Mouse (Mus musculus) retina, postnatal 7 days (tissue): Measurements from ENCODE around the gene Nmur1.
A peak's percentile ranks its signal among the peaks of the same experiment; 100 is the strongest.
"Not testable (repeated sequence)": the region's sequence is repeated elsewhere in the genome, so short reads cannot be mapped to it uniquely, and the experiment has no call there.

ENCODE experiments used
- DNase-seq: peaks from one replicate; pipeline ENCODE4 v3.0.0-alpha.2; 2012; ENCODE audit warnings: low read depth, low spot score

Gene Nmur1

DNA sequence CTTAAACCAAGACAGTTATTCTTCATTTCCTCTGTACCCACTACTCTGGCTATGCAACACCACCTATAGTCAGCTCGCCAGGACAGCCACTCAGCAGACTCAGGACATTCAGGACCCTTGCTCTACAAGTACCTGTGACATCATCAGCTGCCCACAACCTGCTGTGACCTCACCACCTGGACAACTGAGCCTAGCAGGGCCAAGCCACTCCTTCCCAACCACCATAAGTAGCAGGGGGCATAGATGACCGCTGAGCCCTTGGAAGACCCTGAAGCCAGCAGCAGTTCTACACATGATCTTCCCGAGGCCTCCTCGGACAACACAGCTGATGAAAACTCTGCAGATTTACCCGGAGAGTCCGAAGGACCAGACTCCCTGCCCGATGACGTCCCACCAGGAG, at the start of gene Nmur1, which contains the start of gene Tex44:
Nmur1 (minus strand) TSS at position 101 of the 400 bp plus-strand sequence.
Tex44 (plus strand) TSS at position 202 of the 400 bp plus-strand sequence.
- no peak for DNase-seq

DNA sequence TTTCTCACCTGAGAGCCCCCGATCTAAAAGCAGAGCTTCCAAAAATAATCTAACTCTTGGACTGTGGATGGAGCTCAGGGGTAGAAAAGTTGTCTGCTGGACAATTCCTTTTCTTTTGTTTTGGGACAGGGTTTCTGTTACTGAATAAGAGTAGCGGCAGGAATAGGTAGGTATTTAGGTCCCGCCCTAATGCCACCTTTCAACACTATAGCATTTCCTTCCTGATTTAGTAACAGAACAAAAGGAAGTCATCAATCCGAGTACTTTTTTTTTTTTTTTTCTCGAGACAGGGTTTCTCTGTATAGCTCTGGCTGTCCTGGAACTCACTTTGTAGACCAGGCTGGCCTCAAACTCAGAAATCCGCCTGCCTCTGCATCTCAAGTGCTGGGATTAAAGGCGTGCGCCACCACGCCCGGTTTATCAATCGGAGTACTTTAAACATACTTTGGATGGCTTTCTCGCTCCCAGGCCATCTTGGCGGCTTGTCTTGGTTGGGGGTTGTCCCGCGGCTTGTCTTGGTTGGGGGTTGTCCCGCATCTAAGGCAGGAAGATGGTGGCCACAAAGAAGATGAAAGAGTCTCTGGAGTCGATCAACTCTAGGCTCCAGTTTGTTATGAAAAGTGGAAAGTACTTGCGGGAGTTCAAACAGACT, 47.2 kb upstream of the Nmur1 start:
- no peak for DNase-seq

DNA sequence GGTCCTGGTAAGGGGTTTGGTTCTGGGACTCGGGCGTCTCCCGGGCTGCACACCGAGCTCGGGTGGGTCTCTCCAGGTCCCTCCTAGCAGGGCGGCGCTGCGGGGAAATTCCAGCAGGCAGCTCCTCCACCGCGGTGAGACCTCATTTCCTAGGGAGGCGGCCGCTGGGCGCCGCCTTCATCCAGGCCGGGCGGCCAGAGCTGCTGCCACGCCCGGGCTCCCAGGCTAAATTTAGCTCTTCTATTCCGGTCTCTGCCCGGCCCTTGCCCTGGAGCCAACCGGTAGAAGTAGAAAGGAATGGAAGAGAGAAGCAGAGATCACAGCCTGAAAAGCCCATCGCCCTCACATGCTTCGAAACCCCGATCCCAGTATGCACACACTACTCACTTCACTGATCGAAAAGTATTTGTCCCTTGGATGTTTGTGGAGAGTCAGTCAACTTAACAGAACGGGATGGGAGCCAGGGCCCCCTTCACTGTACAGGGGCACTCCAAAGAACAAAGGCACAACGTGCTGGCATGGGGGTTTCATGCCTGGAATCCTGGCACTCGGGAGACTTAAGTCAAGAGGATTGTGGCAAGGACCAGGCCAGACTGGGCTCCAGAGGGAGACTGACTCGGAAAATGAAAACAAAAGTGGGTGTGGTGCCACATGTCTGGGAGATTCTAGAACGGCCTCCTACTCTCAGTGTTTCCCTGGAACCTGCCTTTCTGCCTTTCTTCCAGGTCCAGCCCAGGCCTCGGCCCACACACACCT, 46.3 kb upstream of the Nmur1 start:
- DNase-seq: no peak

GRCm38 (mm10) chr1:86471504-86471961, 45.5 kb upstream of the Nmur1 start:
- DNase-seq: not testable (repeated sequence)

GRCm38 (mm10) chr1:86470519-86471181, 44.6 kb upstream of the Nmur1 start:
- no peak for DNase-seq

DNA sequence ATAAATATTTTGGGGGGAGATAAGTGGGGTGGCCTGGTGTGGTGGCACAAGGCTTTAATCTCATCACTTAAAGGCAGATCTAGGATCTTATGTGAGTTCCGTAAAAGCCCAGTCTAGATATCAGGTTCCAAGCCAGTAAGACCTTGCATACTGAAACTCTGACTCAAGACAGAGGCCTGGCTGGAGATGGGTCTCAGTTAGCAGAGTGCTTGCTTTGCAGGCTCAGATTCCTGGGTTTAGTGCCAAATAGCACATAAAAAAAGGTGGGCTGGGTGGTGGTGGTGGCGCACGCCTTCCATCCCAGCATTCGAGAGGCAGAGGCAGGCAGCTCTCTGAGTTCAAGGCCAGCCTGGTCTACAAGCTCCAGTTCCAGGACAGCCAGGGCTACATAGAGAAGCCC, 43.8 kb upstream of the Nmur1 start:
- no peak for DNase-seq

GRCm38 (mm10) chr1:86467416-86467815, 41.4 kb upstream of the Nmur1 start:
- DNase-seq: no peak

DNA sequence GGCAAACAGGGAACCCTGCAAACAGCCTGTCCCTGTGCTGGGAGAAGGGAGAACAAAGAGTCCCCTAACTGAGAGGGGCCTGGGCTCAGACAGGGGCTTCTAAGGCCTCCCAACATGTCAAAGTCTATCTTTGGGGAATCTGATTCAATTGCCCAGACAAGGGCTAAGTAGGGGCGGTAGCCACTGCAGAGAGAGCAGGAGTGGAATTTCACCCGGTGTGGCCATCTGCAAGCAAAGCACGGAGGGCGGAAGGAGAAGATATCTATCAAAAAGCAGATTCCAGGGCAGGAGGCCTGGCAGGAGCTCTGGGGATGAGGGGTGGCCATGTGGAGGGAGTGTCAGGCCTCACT, 38.8 kb upstream of the Nmur1 start:
- DNase-seq: no peak

DNA sequence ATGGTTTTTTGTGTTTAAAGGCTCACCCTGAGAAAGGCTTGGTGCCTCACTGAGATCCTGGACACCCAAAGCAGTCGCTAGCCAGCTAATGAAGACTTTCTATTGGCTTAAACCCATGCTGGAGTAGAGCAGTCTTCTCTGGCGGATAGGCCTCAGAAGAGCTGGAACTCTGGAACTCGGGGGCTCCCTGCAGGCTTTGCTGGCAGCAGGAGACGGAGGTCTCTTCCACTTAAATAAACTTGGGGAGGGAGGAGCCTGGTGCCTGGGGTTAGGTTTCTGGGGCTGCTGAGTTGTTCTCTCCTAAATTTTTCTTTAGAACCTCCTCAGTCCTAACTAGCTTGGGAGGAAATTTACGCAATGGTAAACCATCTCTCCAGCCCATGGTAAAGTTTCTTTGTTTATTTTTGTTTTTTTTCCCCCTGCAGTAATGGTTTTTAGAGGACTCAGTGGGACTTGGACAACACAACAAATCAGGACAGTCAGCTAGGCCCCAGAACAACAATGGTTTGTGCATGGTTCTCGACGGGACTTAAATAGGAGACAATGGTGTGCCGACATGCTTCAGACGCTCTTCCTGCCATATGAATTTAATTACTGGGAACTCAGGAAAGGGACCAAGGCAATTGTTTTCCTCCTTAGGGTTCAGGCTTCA, 38.3 kb upstream of the Nmur1 start:
- no peak for DNase-seq

DNA sequence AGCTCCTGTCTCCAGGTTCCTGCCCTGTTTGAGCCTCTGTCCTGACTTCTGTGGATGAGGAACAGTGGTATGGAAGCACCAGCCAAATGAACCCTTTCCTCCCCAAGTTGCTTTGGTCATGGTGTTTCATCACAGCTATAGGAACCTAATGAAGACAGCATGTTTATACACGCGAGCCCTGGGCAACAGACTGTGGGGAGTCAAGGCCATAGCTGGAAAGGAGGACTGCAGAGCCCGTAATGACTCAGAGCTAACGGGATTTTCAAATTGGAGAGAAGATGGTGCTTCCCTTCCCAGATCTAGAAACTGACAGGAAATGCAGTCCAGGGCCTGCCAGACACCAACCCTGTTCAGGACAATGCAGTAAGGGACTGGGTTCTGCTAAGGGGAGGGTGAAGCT, 33.3 kb upstream of the Nmur1 start:
- DNase-seq: no peak

GRCm38 (mm10) chr1:86456892-86457581, 31.0 kb upstream of the Nmur1 start:
- DNase-seq: no peak

DNA sequence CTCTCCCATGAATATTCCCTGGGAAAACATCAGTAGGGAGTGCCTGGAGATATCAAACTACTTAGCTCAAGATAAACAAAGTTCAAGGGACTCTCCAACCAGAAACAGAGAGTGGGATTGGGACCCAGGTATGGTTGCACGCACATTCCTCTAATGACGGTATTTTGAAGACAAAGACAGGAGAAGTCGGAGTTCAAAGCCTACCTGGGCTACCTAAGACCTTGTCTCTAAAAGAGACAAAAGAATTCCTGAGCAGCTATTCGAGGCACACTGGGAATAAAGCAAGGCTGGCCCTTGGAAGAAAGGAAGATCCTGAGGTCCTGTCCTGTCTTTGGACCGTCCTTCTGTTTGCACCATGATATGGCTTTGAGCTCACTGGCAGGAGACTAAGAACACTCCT, 26.7 kb upstream of the Nmur1 start:
- no peak for DNase-seq

DNA sequence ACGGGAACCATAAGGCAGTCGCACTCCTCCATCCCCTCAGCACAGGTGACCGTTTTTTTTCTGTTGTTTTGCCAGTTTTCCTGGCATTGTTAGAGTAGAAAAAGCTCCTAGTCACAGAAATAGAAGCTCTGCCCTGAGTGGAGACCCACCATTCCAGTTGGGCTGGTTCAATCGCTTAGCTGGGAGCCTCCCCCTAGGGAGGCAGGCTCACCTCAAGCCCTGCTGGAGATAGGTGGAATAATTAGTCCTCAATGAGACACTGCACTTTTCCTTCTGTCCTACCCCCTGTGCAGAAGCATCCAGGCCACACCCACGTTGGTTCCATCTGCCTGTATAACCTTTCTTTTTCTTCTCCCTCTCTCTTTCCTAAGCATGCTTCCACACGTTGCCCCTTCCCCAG, 23.9 kb upstream of the Nmur1 start:
- DNase-seq: no peak

DNA sequence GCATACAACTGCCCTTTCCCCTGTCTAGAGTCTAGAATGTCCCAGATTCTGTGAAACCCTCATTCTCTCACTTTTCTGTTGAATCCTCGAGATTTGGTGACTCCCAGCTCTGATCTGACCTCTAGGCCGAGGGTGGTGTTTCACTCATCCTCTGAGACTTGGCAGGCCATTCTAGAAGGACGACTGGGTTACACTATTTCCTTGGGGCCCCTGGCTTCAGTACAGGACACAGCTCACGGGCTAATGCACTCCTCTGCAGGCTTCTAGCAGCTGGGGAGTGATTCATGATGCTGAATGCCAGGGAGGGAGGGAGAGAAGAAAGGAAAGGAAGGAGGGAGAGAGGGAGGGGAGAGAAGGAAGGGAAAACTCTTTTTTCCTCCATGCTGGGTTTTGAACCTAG, 22.2 kb upstream of the Nmur1 start:
- no peak for DNase-seq

DNA sequence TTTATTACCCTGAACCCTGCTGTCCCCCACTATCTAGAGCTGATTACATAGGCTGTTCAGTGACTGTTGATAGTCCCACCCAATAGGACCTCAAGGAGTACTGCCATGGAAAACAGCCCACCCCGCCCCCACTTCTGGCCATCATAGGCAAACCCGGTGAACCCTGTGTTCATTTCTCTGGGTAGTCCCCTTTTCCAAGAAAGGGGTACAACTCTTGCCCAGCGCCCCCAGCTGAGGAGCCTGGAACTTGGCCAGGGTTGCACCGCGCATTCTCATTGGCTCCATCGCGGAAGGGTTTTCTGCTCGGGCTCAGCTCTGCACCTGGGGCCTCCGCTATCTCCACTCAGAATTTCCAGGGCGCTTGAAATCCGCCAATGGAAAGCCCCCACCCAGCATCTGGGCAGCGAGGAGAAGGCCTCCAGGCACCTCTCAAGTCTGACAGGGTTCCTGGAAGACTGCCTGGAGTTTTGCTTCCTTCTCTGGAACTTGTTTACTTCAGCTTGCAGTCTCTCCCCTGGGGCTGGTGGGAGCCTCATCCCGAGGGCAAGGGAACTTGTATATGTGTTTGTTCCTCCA, 21.7 kb upstream of the Nmur1 start:
- DNase-seq: no peak

DNA sequence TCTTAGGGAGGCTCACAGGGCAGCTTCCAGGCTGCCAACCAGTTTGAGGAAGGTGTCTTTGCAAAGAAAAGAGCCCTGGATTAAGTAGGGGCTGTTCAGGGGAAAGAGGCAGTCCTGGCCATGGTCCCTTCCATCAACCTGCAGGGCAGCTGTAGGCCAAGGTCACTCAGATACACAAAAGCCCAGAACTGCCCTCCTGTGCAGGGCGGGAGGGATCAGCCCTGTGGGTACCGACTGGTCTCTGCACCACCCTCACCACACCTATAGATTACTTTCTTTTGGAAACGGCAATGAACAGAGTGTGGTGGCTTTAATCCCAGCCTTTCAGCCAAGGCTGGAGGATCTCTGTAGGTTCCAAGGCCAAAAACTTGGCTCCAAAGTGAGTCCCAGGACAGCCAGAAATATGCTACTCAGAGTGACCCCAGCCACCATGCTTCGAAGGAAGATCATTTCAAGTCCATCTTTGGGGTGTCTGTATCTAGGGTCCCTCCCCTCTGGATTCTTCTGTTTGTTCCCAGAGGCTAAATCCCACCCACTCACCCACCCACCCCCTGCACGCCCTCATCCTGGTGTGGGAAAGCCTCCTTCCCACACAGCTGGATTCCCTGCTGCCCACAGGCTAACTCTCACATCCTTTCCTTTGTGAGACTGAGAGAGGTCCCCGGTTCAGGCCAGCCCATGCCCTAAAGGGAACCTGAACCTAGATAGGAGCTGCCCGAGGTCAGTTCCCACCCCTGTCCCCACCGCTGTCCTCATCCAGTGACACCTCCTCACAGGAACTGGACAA, 17.6 kb upstream of the Nmur1 start:
- no peak for DNase-seq

GRCm38 (mm10) chr1:86442832-86443231, 16.8 kb upstream of the Nmur1 start:
- DNase-seq: no peak

DNA sequence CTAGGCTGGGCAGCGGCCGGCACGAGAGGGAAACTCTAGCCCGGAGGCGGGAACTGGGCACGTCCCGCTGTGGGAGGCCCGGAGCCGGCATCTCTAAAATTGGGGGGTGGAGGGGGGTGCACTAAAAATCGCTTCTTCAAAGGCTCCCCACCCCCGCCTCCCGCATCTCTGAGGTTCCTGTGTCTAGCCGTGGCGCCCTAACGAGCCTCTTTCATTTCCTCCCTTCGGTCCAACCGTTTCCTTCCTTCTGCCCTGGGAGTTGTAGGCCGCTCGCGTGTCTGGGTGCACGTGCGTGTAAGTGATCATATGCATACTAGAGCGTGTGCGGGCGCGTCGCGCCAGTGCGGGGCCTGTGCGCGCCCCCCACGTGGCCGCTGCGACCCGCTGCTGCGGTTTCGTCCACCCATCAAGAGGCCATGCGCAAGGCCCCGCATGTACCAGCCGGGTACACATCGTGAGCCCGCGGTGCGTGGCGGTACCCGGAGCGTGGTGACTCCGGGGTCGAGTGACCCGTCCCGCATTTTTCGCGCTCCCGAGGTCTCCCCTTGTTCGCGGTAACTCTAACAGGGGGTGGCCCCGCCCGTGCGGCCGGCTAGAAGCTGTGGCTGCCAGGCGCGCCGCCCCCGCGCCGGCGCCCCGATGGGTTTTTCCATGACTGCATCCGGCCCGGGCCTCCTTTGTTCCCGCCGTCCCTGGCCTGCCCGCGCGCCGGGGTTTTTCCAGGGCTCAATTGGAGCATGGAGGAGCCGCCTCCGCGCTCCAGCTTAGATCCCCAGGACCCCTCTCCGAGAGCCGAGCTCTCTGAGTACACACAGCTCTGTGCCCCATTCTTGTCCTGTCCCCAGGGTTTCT, 16.2 kb upstream of the Nmur1 start:
- DNase-seq: peak; percentile 51

GRCm38 (mm10) chr1:86441724-86441979, 15.6 kb upstream of the Nmur1 start:
- no peak for DNase-seq
